Mouse (Mus musculus): ENCODE measurements at regions not wholly inside any gene's neighbourhood (a gene's known extent, or its start where the extent isn't known, plus 50 kb on each side); places are given as distances from the start of the nearest gene placed in this dataset.

GRCm38 (mm10) chr17:45798996-45799395 is 65.4 kb upstream of the 1600014C23Rik start:
- Histone ChIP-seq H3K9ac (ENCODE audit: low read depth, low read length) (no peak overlapping the region), H3K79me2 (ENCODE audit: control insufficient read depth, insufficient read depth, low read length) (no peaks in the 10 kb centered on the region), H3K27me3 (ENCODE audit: control insufficient read depth, insufficient read depth, low read length) (no peaks in the 10 kb centered on the region), H3K4me1 (ENCODE audit: control insufficient read depth, insufficient read depth, low read length) (peaks cover 2% of the 10 kb centered on the region; the same call in 1 of the 2 replicates), H3K27ac (replicated peaks; ENCODE audit: insufficient read depth, low read depth, low read length) (no peak overlapping the region), H3K4me3 (ENCODE audit: insufficient read depth, low read depth, low read length) (no peak overlapping the region), H3K36me3 (ENCODE audit: control insufficient read depth, insufficient read depth, low read length) (no peaks in the 10 kb centered on the region)
- TF ChIP-seq POLR2A (IDR thresholded peaks at IDR 0.05; ENCODE audit: extremely low read depth, insufficient read depth, low read length) = no peak
- TF ChIP-seq CTCF (IDR thresholded peaks at IDR 0.05; ENCODE audit: low read depth, low read length) = no peak
- 56% methylated on average over 11 of the region's 11 CpGs for whole genome bisulfite sequencing
- no peak for DNase-seq (ENCODE audit: extremely low read depth, low read depth, low spot score)

GRCm38 (mm10) chr17:45798456-45798855 is 64.8 kb upstream of the 1600014C23Rik start:
- TF ChIP-seq CTCF (IDR thresholded peaks at IDR 0.05; ENCODE audit: low read depth, low read length) = no peak
- no peak for TF ChIP-seq POLR2A (IDR thresholded peaks at IDR 0.05; ENCODE audit: extremely low read depth, insufficient read depth, low read length)
- H3K4me3 ChIP-seq (ENCODE audit: insufficient read depth, low read depth, low read length) = no peak overlapping the region
- no peaks in the 10 kb centered on the region for H3K36me3 ChIP-seq (ENCODE audit: control insufficient read depth, insufficient read depth, low read length)
- no peak overlapping the region for H3K27ac ChIP-seq (replicated peaks; ENCODE audit: insufficient read depth, low read depth, low read length)
- 81% methylated on average over 8 of the region's 8 CpGs for WGBS
- peaks cover 2% of the 10 kb centered on the region; the same call in 1 of the 2 replicates for H3K4me1 ChIP-seq (ENCODE audit: control insufficient read depth, insufficient read depth, low read length)
- no peaks in the 10 kb centered on the region for H3K27me3 ChIP-seq (ENCODE audit: control insufficient read depth, insufficient read depth, low read length)
- no peak overlapping the region for H3K9ac ChIP-seq (ENCODE audit: low read depth, low read length)
- DNase-seq (ENCODE audit: extremely low read depth, low read depth, low spot score) = no peak
- no peaks in the 10 kb centered on the region for H3K79me2 ChIP-seq (ENCODE audit: control insufficient read depth, insufficient read depth, low read length)

- TF ChIP-seq POLR2A (IDR thresholded peaks at IDR 0.05; ENCODE audit: extremely low read depth, insufficient read depth, low read length) = no peak
- no peak for TF ChIP-seq CTCF (IDR thresholded peaks at IDR 0.05; ENCODE audit: low read depth, low read length)
- Histone ChIP-seq H3K27me3 (ENCODE audit: control insufficient read depth, insufficient read depth, low read length) (no peaks in the 10 kb centered on the region), H3K36me3 (ENCODE audit: control insufficient read depth, insufficient read depth, low read length) (no peaks in the 10 kb centered on the region), H3K27ac (replicated peaks; ENCODE audit: insufficient read depth, low read depth, low read length) (no peak overlapping the region), H3K4me1 (ENCODE audit: control insufficient read depth, insufficient read depth, low read length) (peaks cover 2% of the 10 kb centered on the region; the same call in 1 of the 2 replicates), H3K4me3 (ENCODE audit: insufficient read depth, low read depth, low read length) (no peak overlapping the region), H3K9ac (ENCODE audit: low read depth, low read length) (no peak overlapping the region), H3K79me2 (ENCODE audit: control insufficient read depth, insufficient read depth, low read length) (no peaks in the 10 kb centered on the region)
- WGBS = 64% methylated on average over 6 of the region's 6 CpGs
- no peak for DNase-seq (ENCODE audit: extremely low read depth, low read depth, low spot score)
Observed at GRCm38 (mm10) chr17:45797121-45797520, 63.5 kb upstream of the 1600014C23Rik start.

- Histone ChIP-seq H3K79me2 (ENCODE audit: control insufficient read depth, insufficient read depth, low read length) (no peaks in the 10 kb centered on the region), H3K36me3 (ENCODE audit: control insufficient read depth, insufficient read depth, low read length) (no peaks in the 10 kb centered on the region), H3K4me3 (ENCODE audit: insufficient read depth, low read depth, low read length) (no peak overlapping the region), H3K4me1 (ENCODE audit: control insufficient read depth, insufficient read depth, low read length) (peaks cover 2% of the 10 kb centered on the region; the same call in 1 of the 2 replicates), H3K9ac (ENCODE audit: low read depth, low read length) (no peak overlapping the region), H3K27me3 (ENCODE audit: control insufficient read depth, insufficient read depth, low read length) (no peaks in the 10 kb centered on the region), H3K27ac (replicated peaks; ENCODE audit: insufficient read depth, low read depth, low read length) (no peak overlapping the region)
- no peak for DNase-seq (ENCODE audit: extremely low read depth, low read depth, low spot score)
- WGBS = 86% methylated on average over 7 of the region's 7 CpGs
- TF ChIP-seq POLR2A (IDR thresholded peaks at IDR 0.05; ENCODE audit: extremely low read depth, insufficient read depth, low read length) = no peak
- no peak for TF ChIP-seq CTCF (IDR thresholded peaks at IDR 0.05; ENCODE audit: low read depth, low read length)
Observed at GRCm38 (mm10) chr17:45794926-45795325, 61.3 kb upstream of the 1600014C23Rik start.

- Histone ChIP-seq H3K79me2 (ENCODE audit: control insufficient read depth, insufficient read depth, low read length) (no peaks in the 10 kb centered on the region), H3K4me3 (ENCODE audit: insufficient read depth, low read depth, low read length) (no peak overlapping the region), H3K27me3 (ENCODE audit: control insufficient read depth, insufficient read depth, low read length) (no peaks in the 10 kb centered on the region), H3K9ac (ENCODE audit: low read depth, low read length) (no peak overlapping the region), H3K27ac (replicated peaks; ENCODE audit: insufficient read depth, low read depth, low read length) (no peak overlapping the region), H3K36me3 (ENCODE audit: control insufficient read depth, insufficient read depth, low read length) (no peaks in the 10 kb centered on the region), H3K4me1 (ENCODE audit: control insufficient read depth, insufficient read depth, low read length) (no peaks in the 10 kb centered on the region)
- TF ChIP-seq POLR2A (IDR thresholded peaks at IDR 0.05; ENCODE audit: extremely low read depth, insufficient read depth, low read length) (no peak), CTCF (IDR thresholded peaks at IDR 0.05; ENCODE audit: low read depth, low read length) (no peak)
- 61% methylated on average over 8 of the region's 8 CpGs for WGBS
- DNase-seq (ENCODE audit: extremely low read depth, low read depth, low spot score) = no peak
Observed at GRCm38 (mm10) chr17:45790959-45791520, 57.4 kb upstream of the 1600014C23Rik start.

GRCm38 (mm10) chr17:45789777-45790176 is 56.1 kb upstream of the 1600014C23Rik start:
- DNase-seq (ENCODE audit: extremely low read depth, low read depth, low spot score) = no peak
- 71% methylated on average over 6 of the region's 6 CpGs for WGBS
- Histone ChIP-seq H3K79me2 (ENCODE audit: control insufficient read depth, insufficient read depth, low read length) (no peaks in the 10 kb centered on the region), H3K9ac (ENCODE audit: low read depth, low read length) (no peak overlapping the region), H3K4me3 (ENCODE audit: insufficient read depth, low read depth, low read length) (no peak overlapping the region), H3K4me1 (ENCODE audit: control insufficient read depth, insufficient read depth, low read length) (no peaks in the 10 kb centered on the region), H3K27ac (replicated peaks; ENCODE audit: insufficient read depth, low read depth, low read length) (no peak overlapping the region), H3K27me3 (ENCODE audit: control insufficient read depth, insufficient read depth, low read length) (no peaks in the 10 kb centered on the region), H3K36me3 (ENCODE audit: control insufficient read depth, insufficient read depth, low read length) (no peaks in the 10 kb centered on the region)
- no peak for TF ChIP-seq POLR2A (IDR thresholded peaks at IDR 0.05; ENCODE audit: extremely low read depth, insufficient read depth, low read length)

Data from liver, adult 2 months (tissue).